Mouse (Mus musculus): ENCODE measurements at regions not wholly inside any gene's neighbourhood (a gene's known extent, or its start where the extent isn't known, plus 50 kb on each side); places are given as distances from the start of the nearest gene placed in this dataset.

GRCm38 (mm10) chr5:126538072-126538471 is 703.5 kb upstream of the Tmem132c start:
- DNase-seq (ENCODE audit: extremely low spot score in 1 of 2, low spot score in 1 of 2) = no peak

DNA sequence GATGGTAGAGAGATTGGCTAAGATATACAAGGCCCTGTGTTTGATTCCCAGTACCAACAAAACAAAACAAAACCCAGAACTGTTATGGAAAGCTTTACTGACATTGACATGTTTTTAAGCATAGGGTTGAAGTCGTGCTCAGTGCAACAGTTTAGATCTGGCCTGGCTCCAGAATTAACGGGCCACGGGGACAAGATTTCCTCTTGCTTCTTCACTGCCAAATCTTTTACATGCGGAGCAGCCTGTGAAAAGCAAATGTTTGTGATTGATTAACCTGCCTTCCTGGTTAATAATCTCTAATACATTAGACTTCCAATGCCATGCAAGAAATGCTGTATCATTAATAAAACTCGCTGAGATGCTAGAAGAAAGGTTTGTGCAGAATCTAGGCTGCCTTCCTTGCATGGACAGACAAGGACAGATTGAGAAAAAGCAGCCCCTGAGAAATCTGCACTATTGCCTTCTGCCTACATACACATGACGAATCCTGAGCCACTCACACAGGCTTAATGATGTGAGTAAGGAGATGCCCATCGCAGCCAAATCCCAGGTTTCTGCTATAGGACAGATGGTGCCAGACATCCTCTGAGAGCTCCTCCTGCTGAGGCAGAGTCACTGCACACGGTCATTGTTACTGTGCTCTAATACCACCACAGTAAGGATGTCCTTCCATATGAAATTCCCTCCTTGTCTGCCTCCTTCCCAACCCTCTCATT is 697.2 kb upstream of the Tmem132c start:
- DNase-seq (ENCODE audit: extremely low spot score in 1 of 2, low spot score in 1 of 2) = no peak

- DNase-seq (ENCODE audit: extremely low spot score in 1 of 2, low spot score in 1 of 2) = peak in 1 of 2 experiments; percentile 9
Measured at GRCm38 (mm10) chr5:126547841-126548240, 693.8 kb upstream of the Tmem132c start.

DNA sequence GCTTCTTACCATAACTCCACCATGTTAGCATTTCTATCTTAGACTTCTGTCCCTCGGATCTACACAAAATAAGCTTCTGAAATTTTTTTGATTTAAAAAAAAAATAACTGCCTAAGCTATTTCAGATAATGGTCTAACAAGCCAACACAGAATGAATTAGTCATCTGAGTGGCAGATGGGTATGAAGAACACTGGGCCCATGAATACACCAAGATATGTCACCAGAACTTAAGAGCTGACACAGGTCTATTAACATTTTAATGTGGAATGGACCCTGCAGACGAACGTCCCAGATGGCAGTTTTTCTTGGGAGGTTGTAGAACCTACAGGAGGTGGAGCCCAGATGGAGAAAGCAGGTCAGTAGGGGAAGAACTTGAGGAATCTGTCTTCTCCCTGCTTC is 689.9 kb upstream of the Tmem132c start:
- DNase-seq (ENCODE audit: extremely low spot score in 1 of 2, low spot score in 1 of 2) = no peak

DNA sequence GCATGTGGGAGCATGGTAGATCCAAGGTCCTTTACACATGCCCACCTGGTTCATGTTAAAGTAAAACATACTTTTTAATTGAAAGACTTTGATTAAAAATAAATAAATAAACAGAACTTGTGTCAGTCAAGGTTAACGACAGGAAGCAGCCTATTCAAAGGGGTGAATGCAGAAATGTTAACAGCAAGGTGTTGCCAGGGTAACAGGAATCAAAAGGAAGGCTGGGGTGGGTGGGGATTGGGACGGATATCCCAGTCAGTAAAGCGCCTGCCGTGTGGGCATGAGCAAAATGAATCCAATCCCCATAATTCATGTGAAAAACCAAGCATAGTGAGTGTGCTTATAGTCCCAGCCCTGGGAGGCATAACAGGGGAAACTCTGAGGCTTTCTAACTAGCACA is 682.6 kb upstream of the Tmem132c start:
- no peak for DNase-seq (ENCODE audit: extremely low spot score in 1 of 2, low spot score in 1 of 2)

DNA sequence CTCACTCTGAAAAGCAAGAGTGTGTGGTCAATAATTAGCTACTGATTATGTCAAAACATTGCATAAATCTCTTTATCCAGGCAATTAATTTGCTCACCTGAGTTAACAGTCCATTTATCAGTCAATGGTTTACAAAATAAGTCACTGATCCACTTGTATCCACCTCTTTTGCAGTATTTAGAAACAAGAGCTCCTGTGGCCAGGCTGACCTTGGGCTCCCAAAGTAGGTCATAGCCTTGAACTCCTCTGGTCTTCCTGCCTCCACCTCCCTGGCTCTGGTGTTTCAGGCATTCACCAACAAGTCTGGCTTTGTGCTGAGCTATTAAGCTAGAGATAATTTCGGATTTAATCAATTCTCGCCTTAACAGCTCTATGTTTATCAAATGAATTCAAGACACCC is 675.8 kb upstream of the Tmem132c start:
- no peak for DNase-seq (ENCODE audit: extremely low spot score in 1 of 2, low spot score in 1 of 2)

DNA sequence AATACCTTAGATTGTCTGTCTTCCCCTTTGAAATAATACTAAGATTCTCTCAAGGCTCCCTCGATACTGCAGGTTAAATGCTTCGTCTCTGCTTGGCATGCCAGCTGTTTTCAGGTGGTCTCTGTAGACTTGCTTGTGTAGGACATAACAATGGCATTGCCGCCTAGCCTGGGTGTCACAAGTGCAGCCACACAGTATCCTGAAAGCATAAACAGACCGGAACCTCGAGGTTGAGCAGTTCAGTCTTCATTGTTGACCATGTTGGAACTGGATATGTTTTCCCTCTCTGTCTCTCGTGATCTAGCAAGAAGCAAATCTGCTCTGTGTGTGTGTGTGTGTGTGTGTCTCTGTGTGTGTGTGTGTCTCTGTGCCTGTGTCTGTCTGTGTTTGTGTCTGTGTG is 675.4 kb upstream of the Tmem132c start:
- DNase-seq (ENCODE audit: extremely low spot score in 1 of 2, low spot score in 1 of 2) = no peak

- DNase-seq (ENCODE audit: extremely low spot score in 1 of 2, low spot score in 1 of 2) = no peak
Measured at GRCm38 (mm10) chr5:126573766-126574165, 667.8 kb upstream of the Tmem132c start.

- no peak for DNase-seq (ENCODE audit: extremely low spot score in 1 of 2, low spot score in 1 of 2)
Measured at GRCm38 (mm10) chr5:126597786-126598330, 643.8 kb upstream of the Tmem132c start.

DNA sequence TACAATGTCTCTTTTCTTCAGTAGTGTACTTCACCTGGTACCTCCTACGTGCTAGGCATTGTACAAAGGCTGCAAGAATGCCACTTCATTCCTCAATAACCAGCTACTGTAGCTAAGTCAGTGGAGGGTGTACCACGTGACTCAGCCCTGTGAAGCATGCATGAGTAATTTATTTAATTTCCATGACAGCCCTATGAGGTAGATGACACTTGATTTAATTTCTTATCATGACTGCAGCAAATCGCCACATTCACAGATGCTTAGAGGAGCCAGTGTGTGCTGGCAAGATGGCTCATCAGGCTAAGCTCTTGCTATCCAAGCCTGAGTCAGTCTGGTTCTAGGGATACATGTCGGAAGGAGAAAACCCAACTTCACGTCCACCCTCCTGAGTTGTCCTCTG is 642.0 kb upstream of the Tmem132c start:
- DNase-seq (ENCODE audit: extremely low spot score in 1 of 2, low spot score in 1 of 2) = peak in 1 of 2 experiments; percentile 10

GRCm38 (mm10) chr5:126606756-126607155 is 634.9 kb upstream of the Tmem132c start:
- DNase-seq (ENCODE audit: extremely low spot score in 1 of 2, low spot score in 1 of 2) = no peak

DNA sequence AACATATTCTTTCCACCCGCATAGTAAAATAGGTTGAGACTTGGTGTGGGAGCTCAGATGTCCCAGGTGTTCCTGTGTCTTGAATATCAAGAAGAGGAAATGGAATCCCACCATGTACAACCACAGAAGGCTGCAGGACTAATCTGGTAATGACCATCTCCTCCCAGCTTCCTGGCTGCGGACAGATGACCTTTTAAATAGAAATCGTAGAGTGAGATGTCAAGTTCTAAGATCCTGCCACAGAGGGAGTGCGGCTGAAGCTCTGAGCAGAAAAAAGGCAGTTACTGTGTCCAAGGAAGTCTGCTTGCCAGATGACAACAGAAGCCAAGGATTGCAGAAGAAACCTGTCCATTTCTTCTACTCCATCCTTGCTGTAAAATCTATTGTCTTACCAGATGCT is 629.0 kb upstream of the Tmem132c start:
- no peak for DNase-seq (ENCODE audit: extremely low spot score in 1 of 2, low spot score in 1 of 2)

DNA sequence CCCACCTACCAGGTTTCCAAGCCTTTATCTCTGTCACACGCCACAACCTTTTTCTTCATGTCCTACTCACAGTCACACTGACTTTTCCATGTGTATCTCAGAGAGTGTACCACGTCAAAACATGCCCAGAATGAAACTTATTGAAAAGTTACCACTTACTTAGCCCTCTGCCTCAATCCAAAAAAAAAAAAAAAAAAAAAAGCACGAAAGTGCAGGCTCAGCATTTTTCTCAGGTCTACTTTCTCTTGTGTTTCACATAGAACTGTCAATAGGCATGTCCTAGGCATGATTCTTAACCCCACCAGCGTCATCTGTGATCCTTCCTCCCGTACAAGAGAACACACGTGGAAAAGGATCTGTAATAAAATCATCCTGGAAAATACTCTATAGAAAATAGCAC is 619.1 kb upstream of the Tmem132c start:
- no peak for DNase-seq (ENCODE audit: extremely low spot score in 1 of 2, low spot score in 1 of 2)

DNA sequence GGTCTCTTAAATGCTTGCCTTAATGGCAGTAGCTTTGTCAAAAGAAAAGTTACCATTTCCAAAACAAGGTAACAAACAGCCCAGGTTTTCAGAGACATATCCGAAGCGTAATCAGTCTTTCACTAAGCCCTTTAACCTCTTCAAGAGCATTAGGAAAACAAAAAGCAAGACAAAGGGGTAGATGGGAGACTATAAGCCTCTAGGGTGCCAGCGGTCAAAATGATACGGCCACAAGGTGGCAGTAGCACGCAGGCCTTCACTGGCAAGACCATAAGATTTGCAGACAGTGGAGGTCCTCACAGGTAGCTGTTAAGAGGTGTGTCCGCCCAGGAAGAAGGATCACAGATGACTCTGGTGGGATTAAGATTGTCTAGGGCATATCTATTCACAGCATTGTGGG is 618.4 kb upstream of the Tmem132c start:
- peak; percentile 10 to 88 for DNase-seq (ENCODE audit: extremely low spot score in 1 of 2, low spot score in 1 of 2)

DNA sequence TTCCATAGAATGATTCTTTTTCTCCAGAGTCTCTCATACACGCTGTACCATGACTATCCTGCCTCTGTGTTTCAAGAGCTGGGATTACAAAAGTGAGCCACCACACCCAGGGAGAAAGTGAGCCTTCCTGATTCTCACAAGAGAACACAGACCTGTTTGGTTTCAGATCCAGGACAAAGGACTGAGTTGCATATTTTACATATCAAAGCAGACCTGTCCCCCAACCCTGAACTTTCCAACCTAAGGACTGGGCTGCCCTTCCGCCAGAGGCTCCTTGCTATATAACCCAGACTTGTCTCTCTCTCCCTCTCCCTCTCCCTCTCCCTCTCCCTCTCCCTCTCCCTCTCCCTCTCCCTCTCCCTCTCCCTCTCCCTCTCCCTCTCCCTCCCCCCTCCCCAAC is 611.8 kb upstream of the Tmem132c start:
- DNase-seq (ENCODE audit: extremely low spot score in 1 of 2, low spot score in 1 of 2) = no peak

- DNase-seq (ENCODE audit: extremely low spot score in 1 of 2, low spot score in 1 of 2) = peak in 1 of 2 experiments; percentile 19
Measured at GRCm38 (mm10) chr5:126650415-126650814, 591.2 kb upstream of the Tmem132c start.

DNA sequence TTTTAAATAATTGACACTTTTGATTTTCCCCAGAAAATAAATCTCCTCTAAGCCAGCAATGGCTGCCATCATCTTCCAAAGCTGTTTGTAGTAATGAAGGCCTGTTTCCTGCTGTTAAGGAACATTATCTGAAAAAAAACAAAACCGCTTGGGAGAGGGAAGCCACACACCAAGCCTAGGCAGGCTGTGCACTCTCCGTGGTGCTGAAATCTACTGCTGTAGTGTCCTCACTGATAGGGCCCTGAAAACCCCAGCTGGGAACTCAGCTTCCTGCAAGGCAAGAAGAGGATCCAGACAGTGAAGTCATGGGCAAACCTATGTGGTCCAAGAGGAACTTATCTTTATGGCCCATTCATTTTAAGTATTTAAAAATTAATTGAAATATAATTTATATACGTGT is 590.2 kb upstream of the Tmem132c start:
- no peak for DNase-seq (ENCODE audit: extremely low spot score in 1 of 2, low spot score in 1 of 2)

- no peak for DNase-seq (ENCODE audit: extremely low spot score in 1 of 2, low spot score in 1 of 2)
Measured at GRCm38 (mm10) chr5:126662648-126663047, 579.0 kb upstream of the Tmem132c start.

DNA sequence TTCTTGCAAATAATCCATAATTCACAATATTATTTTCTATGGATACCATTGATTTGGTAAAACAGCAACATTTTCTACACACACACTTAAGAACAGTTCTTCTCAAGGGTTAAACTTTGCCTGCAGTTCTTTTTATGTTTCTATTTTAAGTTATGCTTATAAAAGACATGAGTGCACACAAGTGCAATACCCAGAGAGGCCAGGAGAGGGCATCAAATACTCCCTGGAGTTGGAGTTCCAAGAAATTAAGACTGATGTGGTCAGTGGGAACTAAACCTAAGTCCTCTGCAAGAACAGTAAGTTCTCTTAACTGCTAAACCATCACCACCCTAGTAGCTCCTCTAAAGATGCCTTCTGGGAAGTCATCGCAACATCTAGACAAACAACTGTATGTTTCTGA is 570.5 kb upstream of the Tmem132c start:
- peak in 1 of 2 experiments; percentile 77 for DNase-seq (ENCODE audit: extremely low spot score in 1 of 2, low spot score in 1 of 2)

- DNase-seq (ENCODE audit: extremely low spot score in 1 of 2, low spot score in 1 of 2) = peak; percentile 15 to 48
Measured at GRCm38 (mm10) chr5:126680262-126680661, 561.3 kb upstream of the Tmem132c start.

DNA sequence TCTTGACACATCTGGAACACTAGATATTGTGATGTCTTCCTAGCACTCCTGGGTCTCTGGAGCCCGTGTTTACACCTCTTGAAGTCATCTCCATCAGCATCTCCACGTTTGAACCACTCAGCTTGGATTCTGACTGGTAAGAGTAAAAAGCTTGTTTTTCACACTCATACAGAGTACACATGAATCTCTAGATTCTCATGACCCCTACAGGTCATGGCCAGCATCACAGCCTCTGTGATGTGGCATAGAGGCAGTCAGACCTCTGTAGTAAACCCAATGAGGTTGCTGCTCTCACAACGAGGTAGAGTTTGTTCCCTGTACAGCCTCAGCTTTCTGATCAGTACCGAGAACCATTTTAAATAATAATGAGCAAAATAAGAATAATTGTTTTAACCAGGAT is 542.3 kb upstream of the Tmem132c start:
- peak in 1 of 2 experiments; percentile 55 for DNase-seq (ENCODE audit: extremely low spot score in 1 of 2, low spot score in 1 of 2)

DNA sequence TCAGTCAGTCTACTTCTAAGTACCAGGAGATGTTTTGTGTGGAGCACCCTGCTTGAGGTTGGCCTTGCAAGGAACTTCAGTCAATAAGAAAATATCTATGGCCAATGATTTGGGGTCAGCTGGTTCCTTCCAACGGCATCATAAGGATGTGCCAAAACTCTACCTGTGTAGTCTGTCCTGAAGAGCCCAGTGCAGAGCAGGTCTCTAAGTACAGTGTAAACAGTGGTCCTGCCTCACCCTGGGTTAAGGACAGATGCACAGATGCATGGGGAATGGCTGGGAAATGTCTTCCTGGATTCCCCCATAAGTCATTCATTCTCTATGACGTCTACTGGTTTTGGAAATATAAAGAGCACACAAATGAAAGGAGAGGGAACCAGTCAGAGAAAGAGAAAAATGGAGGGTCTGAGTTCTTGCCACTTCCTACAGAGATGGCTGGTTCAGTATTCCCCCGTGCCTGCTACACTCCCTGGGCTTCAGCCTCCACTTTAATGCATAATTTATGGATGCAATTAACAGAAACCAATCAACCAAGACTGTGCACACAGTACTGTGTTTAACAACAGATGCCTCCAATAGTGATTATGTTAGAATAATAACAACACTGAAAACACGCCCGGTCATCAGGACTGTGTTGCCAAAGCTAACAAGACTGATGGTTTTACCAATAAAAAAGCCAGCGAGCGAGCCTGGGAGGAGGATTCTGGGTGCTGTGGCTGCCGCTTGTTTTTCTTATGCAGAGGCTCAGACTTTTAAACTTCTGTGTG is 537.9 kb upstream of the Tmem132c start:
- no peak for DNase-seq (ENCODE audit: extremely low spot score in 1 of 2, low spot score in 1 of 2)

All from frontal cortex, adult 2 months (tissue).